Mouse (Mus musculus): ENCODE results near the gene Usp17le. TPM values are rescaled to one million over a fixed set of nuclear protein-coding genes. Genes with fewer than 3 reads are reported as not detected.

Usp17le gene
- polyA plus RNA-seq (2012; rRNA removed), result 0.01 TPM in 1 of 2 replicates, not detected in the other

DNA sequence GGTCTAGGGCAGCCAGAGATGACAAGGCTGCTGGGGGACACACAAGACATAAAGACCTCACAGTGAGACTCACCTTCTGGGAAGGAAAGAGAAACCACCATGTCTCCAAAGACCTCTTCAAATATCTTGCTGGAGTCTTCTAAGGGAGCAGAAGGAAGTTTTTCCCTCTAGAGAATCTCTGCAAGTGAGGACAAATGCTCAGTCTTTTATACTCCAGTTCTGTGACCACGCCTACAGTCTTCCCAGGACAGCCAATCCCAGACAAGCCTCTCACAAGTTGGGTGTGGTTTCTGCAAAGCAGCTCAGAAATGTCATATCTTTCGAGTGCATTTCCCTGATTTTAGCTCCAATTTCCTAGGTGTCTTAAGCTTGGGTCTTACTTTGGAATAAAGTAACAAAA is at the start of gene Usp17le:
Gene Usp17le, minus strand, starts transcription at position 101 of the 400 bp plus-strand sequence.

Other genes starting within 250 kb of the Usp17le start
- gene Olfr651, start 227.3 kb downstream of the Usp17le start, polyA plus RNA-seq (2012; rRNA removed), result not detected in 2 replicates
- not detected in 2 replicates for gene Olfr652, start 216.6 kb downstream of the Usp17le start, polyA plus RNA-seq (2012; rRNA removed)
- not detected in 2 replicates for gene Olfr653, start 200.2 kb downstream of the Usp17le start, polyA plus RNA-seq (2012; rRNA removed)
- not detected in 2 replicates for gene Olfr654, start 190.4 kb downstream of the Usp17le start, polyA plus RNA-seq (2012; rRNA removed)
- not detected in 2 replicates for gene Olfr655, start 175.7 kb downstream of the Usp17le start, polyA plus RNA-seq (2012; rRNA removed)
- gene Olfr656, start 163.5 kb downstream of the Usp17le start, polyA plus RNA-seq (2012; rRNA removed), result not detected in 2 replicates
- not detected in 2 replicates for gene Olfr657, start 152.7 kb downstream of the Usp17le start, polyA plus RNA-seq (2012; rRNA removed)
- gene Olfr658, start 130.2 kb downstream of the Usp17le start, polyA plus RNA-seq (2012; rRNA removed), result 0.01 TPM in 1 of 2 replicates, not detected in the other
- gene Olfr659, start 110.7 kb downstream of the Usp17le start, polyA plus RNA-seq (2012; rRNA removed), result not detected in 2 replicates
- gene Olfr661, start 91.0 kb downstream of the Usp17le start, polyA plus RNA-seq (2012; rRNA removed), result not detected in 2 replicates
- gene Usp17lb, start 65.1 kb upstream of the Usp17le start, polyA plus RNA-seq (2012; rRNA removed), result not detected in 2 replicates
- not detected in 2 replicates for gene Usp17la, start 79.5 kb upstream of the Usp17le start, polyA plus RNA-seq (2012; rRNA removed)
- not detected in 2 replicates for gene Olfr665, start 100.6 kb upstream of the Usp17le start, polyA plus RNA-seq (2012; rRNA removed)
- not detected in 2 replicates for gene Olfr666, start 118.5 kb upstream of the Usp17le start, polyA plus RNA-seq (2012; rRNA removed)
- not detected in 2 replicates for gene Olfr667, start 144.0 kb upstream of the Usp17le start, polyA plus RNA-seq (2012; rRNA removed)
- not detected in 2 replicates for gene Olfr668, start 150.6 kb upstream of the Usp17le start, polyA plus RNA-seq (2012; rRNA removed)
- gene Olfr669, start 156.8 kb upstream of the Usp17le start, polyA plus RNA-seq (2012; rRNA removed), result not detected in 2 replicates
- not detected in 2 replicates for gene Olfr670, start 185.2 kb upstream of the Usp17le start, polyA plus RNA-seq (2012; rRNA removed)
- not detected in 2 replicates for gene Olfr671, start 201.7 kb upstream of the Usp17le start, polyA plus RNA-seq (2012; rRNA removed)
- not detected in 2 replicates for gene Olfr672, start 224.6 kb upstream of the Usp17le start, polyA plus RNA-seq (2012; rRNA removed)

Data from liver, embryonic 18 days (tissue).